In the genomic region with DNA sequence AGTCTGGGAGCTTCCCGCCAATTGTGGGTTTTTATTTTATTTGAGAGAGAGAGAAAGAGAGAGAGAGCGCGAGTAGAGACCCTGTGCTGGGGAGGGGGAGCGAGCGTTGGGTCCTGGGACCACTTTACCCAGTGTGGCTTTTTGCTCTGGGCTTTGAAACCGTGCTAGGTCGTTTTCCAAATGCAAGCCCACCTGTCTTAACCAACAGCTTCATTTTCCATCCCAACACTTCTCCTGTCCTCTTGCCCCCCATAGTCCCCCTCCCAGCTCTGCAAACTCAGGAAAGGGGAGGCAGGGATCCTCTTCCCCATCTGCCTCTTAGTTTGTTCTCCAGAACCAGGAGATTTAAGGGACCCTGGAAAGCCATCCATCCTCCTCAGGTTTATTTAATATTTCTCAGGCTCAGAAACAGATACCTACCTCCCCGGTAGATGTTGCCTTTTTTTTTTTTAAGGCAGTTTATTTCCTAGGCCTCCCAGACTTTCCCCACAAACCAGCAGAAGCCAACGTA, we compare ENCODE assay signal across 12 mouse cellular contexts. TPM values are rescaled to one million over a fixed set of nuclear protein-coding genes. Genes with fewer than 3 reads are reported as not detected.
DNase-seq lines count a peak whose midpoint lies in the region; ATAC-seq and TF ChIP-seq lines count a peak whose summit lies in the region.
"Had no signal": no experiment of that assay in that cellular context is flagged by ENCODE, and none has a peak within 500 bp of the region (broad histone marks: within the 10 kb centered on the region; RNA-seq: fewer than 3 reads in every experiment).

No protein-coding gene starts in this region.

- H3K4me1 ChIP-seq in forebrain, embryonic 10.5 days, result peaks cover 22% of the 10 kb centered on the region
- H3K4me1 ChIP-seq in forebrain, embryonic 15.5 days, result peaks cover 9% of the 10 kb centered on the region; the same call in 1 of the 2 replicates
- H3K4me1 ChIP-seq in lung, embryonic 15.5 days, result peaks cover 23% of the 10 kb centered on the region
- no peaks in the 10 kb centered on the region for H3K4me1 ChIP-seq in hindbrain, postnatal 0 days (ENCODE audit: insufficient read depth, low read length)
- peaks cover 20% of the 10 kb centered on the region for H3K4me1 ChIP-seq in neural tube, embryonic 14.5 days (ENCODE audit: control insufficient read depth, insufficient read depth, low read length)

- no peak overlapping the region for H3K27ac ChIP-seq in forebrain, embryonic 10.5 days
- no peak overlapping the region for H3K27ac ChIP-seq in forebrain, embryonic 15.5 days (replicated peaks)
- H3K27ac ChIP-seq in lung, embryonic 15.5 days, result peak overlapping the region; percentile 74
- peak overlapping the region; percentile 91 for H3K27ac ChIP-seq in hindbrain, postnatal 0 days
- peak overlapping the region; percentile 100 for H3K27ac ChIP-seq in neural tube, embryonic 14.5 days (ENCODE audit: low read depth, low read length)

- peaks cover 99% of the 10 kb centered on the region for H3K27me3 ChIP-seq in forebrain, embryonic 10.5 days (ENCODE audit: poor library complexity, severe bottlenecking)
- H3K27me3 ChIP-seq in forebrain, embryonic 15.5 days, result peaks cover 92% of the 10 kb centered on the region
- H3K27me3 ChIP-seq in lung, embryonic 15.5 days, result peaks cover 21% of the 10 kb centered on the region; the same call in 1 of the 2 replicates
- peaks cover 59% of the 10 kb centered on the region for H3K27me3 ChIP-seq in hindbrain, postnatal 0 days (ENCODE audit: insufficient read depth, low read length)
- H3K27me3 ChIP-seq in neural tube, embryonic 14.5 days (ENCODE audit: control insufficient read depth, insufficient read depth, low read length), result no peaks in the 10 kb centered on the region

- ATAC-seq in forebrain, embryonic 15.5 days (replicated peaks), result no peak
- no peak for ATAC-seq in lung, embryonic 15.5 days (ENCODE audit: borderline replicate concordance, extremely low read depth, low FRiP score, low TSS enrichment)
- no peak for ATAC-seq in hindbrain, postnatal 0 days
- ATAC-seq in neural tube, embryonic 14.5 days (ENCODE audit: low read depth), result no peak

- peak overlapping the region; percentile 44 for H3K4me3 ChIP-seq in forebrain, embryonic 10.5 days
- H3K4me3 ChIP-seq in forebrain, embryonic 15.5 days, result no peak overlapping the region
- peak overlapping the region; percentile 52 for H3K4me3 ChIP-seq in lung, embryonic 15.5 days
- H3K4me3 ChIP-seq in hindbrain, postnatal 0 days (ENCODE audit: low read length), result peak overlapping the region; percentile 50
- peak overlapping the region; percentile 91 for H3K4me3 ChIP-seq in neural tube, embryonic 14.5 days (ENCODE audit: low read depth, low read length)

- H3K9ac ChIP-seq in forebrain, embryonic 15.5 days (replicated peaks), result no peak overlapping the region
- H3K9ac ChIP-seq in lung, embryonic 15.5 days, result peak overlapping the region; percentile 65
- peak overlapping the region; percentile 75 for H3K9ac ChIP-seq in hindbrain, postnatal 0 days (replicated peaks; ENCODE audit: low read length)
- H3K9ac ChIP-seq in neural tube, embryonic 14.5 days (replicated peaks; ENCODE audit: low read depth, low read length), result peak overlapping the region; percentile 100

- no peak overlapping the region for H3K4me2 ChIP-seq in forebrain, embryonic 15.5 days (replicated peaks)
- peak overlapping the region; percentile 65 for H3K4me2 ChIP-seq in lung, embryonic 15.5 days
- peak overlapping the region; percentile 59 for H3K4me2 ChIP-seq in hindbrain, postnatal 0 days (ENCODE audit: low read depth, low read length)
- peak overlapping the region; percentile 97 for H3K4me2 ChIP-seq in neural tube, embryonic 14.5 days (ENCODE audit: low read depth, low read length)

- H3K36me3 ChIP-seq in forebrain, embryonic 10.5 days (replicated peaks), result no peaks in the 10 kb centered on the region
- H3K36me3 ChIP-seq in forebrain, embryonic 15.5 days, result no peaks in the 10 kb centered on the region
- no peaks in the 10 kb centered on the region for H3K36me3 ChIP-seq in lung, embryonic 15.5 days
- no peaks in the 10 kb centered on the region for H3K36me3 ChIP-seq in hindbrain, postnatal 0 days (ENCODE audit: insufficient read depth, low read length)
- peaks cover 5% of the 10 kb centered on the region; the same call in 1 of the 2 replicates for H3K36me3 ChIP-seq in neural tube, embryonic 14.5 days (ENCODE audit: control insufficient read depth, insufficient read depth, low read length)

- peak; percentile 25 for DNase-seq in forebrain, embryonic 10.5 days (ENCODE audit: extremely low spot score, low spot score)
- no peak for DNase-seq in lung, adult 18-20 months
- DNase-seq in hindbrain, postnatal 0 days (ENCODE audit: low spot score), result no peak
- DNase-seq in left cerebral cortex, postnatal 14 days (ENCODE audit: low spot score in 2 of 2), result no peak
- DNase-seq in left cerebral cortex, adult 9 months (ENCODE audit: low spot score in 2 of 2), result no peak
- DNase-seq: cerebellum, adult 2 months; gastrocnemius, postnatal 10 days; thymus, postnatal 36 days had no signal

- TF ChIP-seq CTCF in hindbrain, postnatal 0 days (IDR thresholded peaks at IDR 0.05; ENCODE audit: low read depth), result no peak

- intact Hi-C loops in left cerebral cortex, postnatal 14 days (cut with DNase I), result no loop called here

- no peaks in the 10 kb centered on the region for H3K9me3 ChIP-seq in forebrain, embryonic 10.5 days
- no peaks in the 10 kb centered on the region for H3K9me3 ChIP-seq in forebrain, embryonic 15.5 days
- H3K9me3 ChIP-seq in lung, embryonic 15.5 days, result no peaks in the 10 kb centered on the region
- H3K9me3 ChIP-seq in hindbrain, postnatal 0 days (ENCODE audit: low read length), result no peaks in the 10 kb centered on the region
- H3K9me3 ChIP-seq in neural tube, embryonic 14.5 days (ENCODE audit: control insufficient read depth, low read length), result no peaks in the 10 kb centered on the region

- 2% methylated on average over 9 of the region's 9 CpGs for WGBS in forebrain, embryonic 10.5 days
- 2% methylated on average over 9 of the region's 9 CpGs for WGBS in forebrain, embryonic 15.5 days
- 13% methylated on average over 9 of the region's 9 CpGs for WGBS in lung, embryonic 15.5 days
- WGBS in hindbrain, postnatal 0 days, result 4% methylated on average over 9 of the region's 9 CpGs
- 6% methylated on average over 9 of the region's 9 CpGs for WGBS in neural tube, embryonic 14.5 days

RNA-seq across cellular contexts. Expression of gene Hoxb2, which starts 4.5 kb away (rescaled TPM):
- not detected in 2 replicates for polyA plus RNA-seq in forebrain, embryonic 10.5 days (2016; fragmentation: Nextera tagmentation; extraction: Ambion mirVana)
- polyA plus RNA-seq in forebrain, embryonic 15.5 days (2015; fragmentation: Nextera tagmentation; extraction: Ambion mirVana), result not detected in 2 replicates
- polyA plus RNA-seq in lung, embryonic 15.5 days (2015; fragmentation: Nextera tagmentation; extraction: Ambion mirVana), result 36.9 and 39.2 TPM in 2 replicates
- 35.4 and 36.4 TPM in 2 replicates for total RNA-seq in hindbrain, postnatal 0 days (2014; rRNA removed)
- 11.6 and 13.1 TPM in 2 replicates for polyA plus RNA-seq in hindbrain, postnatal 0 days (2015; fragmentation: Nextera tagmentation; extraction: Ambion mirVana)
- 45.2 and 48.5 TPM in 2 replicates for polyA plus RNA-seq in neural tube, embryonic 14.5 days (2014; fragmentation: Nextera tagmentation; extraction: Ambion mirVana)
- not detected for total RNA-seq in left cerebral cortex, postnatal 14 days (2021)
- total RNA-seq: left cerebral cortex, postnatal 10 days had no signal

RNA-seq across cellular contexts. Expression of gene Hoxb1, which starts 10.7 kb away (rescaled TPM):
- polyA plus RNA-seq in forebrain, embryonic 10.5 days (2016; fragmentation: Nextera tagmentation; extraction: Ambion mirVana), result 0.07 TPM in 1 of 2 replicates, not detected in the other
- polyA plus RNA-seq in forebrain, embryonic 15.5 days (2015; fragmentation: Nextera tagmentation; extraction: Ambion mirVana), result not detected in 2 replicates
- 0.14 TPM in 1 of 2 replicates, not detected in the other for polyA plus RNA-seq in lung, embryonic 15.5 days (2015; fragmentation: Nextera tagmentation; extraction: Ambion mirVana)
- 0.21 TPM in 1 of 2 replicates, not detected in the other for total RNA-seq in hindbrain, postnatal 0 days (2014; rRNA removed)
- polyA plus RNA-seq in hindbrain, postnatal 0 days (2015; fragmentation: Nextera tagmentation; extraction: Ambion mirVana), result 0.08 and 0.24 TPM in 2 replicates
- 0.62 and 0.96 TPM in 2 replicates for polyA plus RNA-seq in neural tube, embryonic 14.5 days (2014; fragmentation: Nextera tagmentation; extraction: Ambion mirVana)
- total RNA-seq in left cerebral cortex, postnatal 14 days (2021), result not detected
- total RNA-seq: gastrocnemius, postnatal 10 days; left cerebral cortex, postnatal 10 days had no signal
- polyA plus RNA-seq: cerebellum, adult 2 months had no signal

RNA-seq across cellular contexts. Expression of gene Hoxb3, which starts 31.7 kb away (rescaled TPM):
- polyA plus RNA-seq in forebrain, embryonic 10.5 days (2016; fragmentation: Nextera tagmentation; extraction: Ambion mirVana), result not detected in 2 replicates
- not detected in 2 replicates for polyA plus RNA-seq in forebrain, embryonic 15.5 days (2015; fragmentation: Nextera tagmentation; extraction: Ambion mirVana)
- 3.0 and 3.8 TPM in 2 replicates for polyA plus RNA-seq in lung, embryonic 15.5 days (2015; fragmentation: Nextera tagmentation; extraction: Ambion mirVana)
- 42.1 and 42.2 TPM in 2 replicates for total RNA-seq in hindbrain, postnatal 0 days (2014; rRNA removed)
- polyA plus RNA-seq in hindbrain, postnatal 0 days (2015; fragmentation: Nextera tagmentation; extraction: Ambion mirVana), result 6.6 and 8.1 TPM in 2 replicates
- 13.5 and 13.9 TPM in 2 replicates for polyA plus RNA-seq in neural tube, embryonic 14.5 days (2014; fragmentation: Nextera tagmentation; extraction: Ambion mirVana)
- not detected for total RNA-seq in left cerebral cortex, postnatal 14 days (2021)
- total RNA-seq: left cerebral cortex, postnatal 10 days had no signal

RNA-seq across cellular contexts. Expression of gene Hoxb4, which starts 36.8 kb away (rescaled TPM):
- polyA plus RNA-seq in forebrain, embryonic 10.5 days (2016; fragmentation: Nextera tagmentation; extraction: Ambion mirVana), result not detected in 2 replicates
- not detected in 2 replicates for polyA plus RNA-seq in forebrain, embryonic 15.5 days (2015; fragmentation: Nextera tagmentation; extraction: Ambion mirVana)
- polyA plus RNA-seq in lung, embryonic 15.5 days (2015; fragmentation: Nextera tagmentation; extraction: Ambion mirVana), result 4.3 and 4.4 TPM in 2 replicates
- 4.2 and 8.6 TPM in 2 replicates for total RNA-seq in hindbrain, postnatal 0 days (2014; rRNA removed)
- 2.4 and 3.3 TPM in 2 replicates for polyA plus RNA-seq in hindbrain, postnatal 0 days (2015; fragmentation: Nextera tagmentation; extraction: Ambion mirVana)
- 3.4 and 4.1 TPM in 2 replicates for polyA plus RNA-seq in neural tube, embryonic 14.5 days (2014; fragmentation: Nextera tagmentation; extraction: Ambion mirVana)
- total RNA-seq in left cerebral cortex, postnatal 14 days (2021), result not detected
- total RNA-seq: left cerebral cortex, postnatal 10 days had no signal

RNA-seq across cellular contexts. Expression of gene Hoxb5, which starts 51.7 kb away (rescaled TPM):
- polyA plus RNA-seq in forebrain, embryonic 10.5 days (2016; fragmentation: Nextera tagmentation; extraction: Ambion mirVana), result not detected in 2 replicates
- not detected in 2 replicates for polyA plus RNA-seq in forebrain, embryonic 15.5 days (2015; fragmentation: Nextera tagmentation; extraction: Ambion mirVana)
- 46.1 and 54.1 TPM in 2 replicates for polyA plus RNA-seq in lung, embryonic 15.5 days (2015; fragmentation: Nextera tagmentation; extraction: Ambion mirVana)
- total RNA-seq in hindbrain, postnatal 0 days (2014; rRNA removed), result 16.5 and 24.3 TPM in 2 replicates
- polyA plus RNA-seq in hindbrain, postnatal 0 days (2015; fragmentation: Nextera tagmentation; extraction: Ambion mirVana), result 109 and 113 TPM in 2 replicates
- 49.1 and 52.4 TPM in 2 replicates for polyA plus RNA-seq in neural tube, embryonic 14.5 days (2014; fragmentation: Nextera tagmentation; extraction: Ambion mirVana)
- not detected for total RNA-seq in left cerebral cortex, postnatal 14 days (2021)
- total RNA-seq: left cerebral cortex, postnatal 10 days had no signal

Comparison
In these comparisons a context has a peak if more than half of its experiments do, and no peak if none do; other contexts are left out.
1. H3K27ac ChIP-seq: peak in lung, embryonic 15.5 days (single experiment), hindbrain, postnatal 0 days (single experiment) and neural tube, embryonic 14.5 days (single experiment); none in forebrain, embryonic 10.5 days (single experiment) and forebrain, embryonic 15.5 days (single experiment).
2. RNA of gene Hoxb2, which starts 4.5 kb away (polyA plus RNA-seq): 45.2 to 48.5 TPM in neural tube, embryonic 14.5 days, 36.9 to 39.2 TPM in lung, embryonic 15.5 days and 11.6 to 13.1 TPM in hindbrain, postnatal 0 days; not detected in forebrain, embryonic 15.5 days and not detected in forebrain, embryonic 10.5 days; every median in the first group is over 10 times any median in the second.